Mouse (Mus musculus) adrenal gland, adult 8-10 months (tissue): ENCODE results near the gene Adat3. TPM values are rescaled to one million over a fixed set of nuclear protein-coding genes. Genes with fewer than 3 reads are reported as not detected.
"Not testable (repeated sequence)": the region's sequence is repeated elsewhere in the genome, so short reads cannot be mapped to it uniquely, and the experiment has no call there.

Source experiments
- DNase-seq: peaks from one replicate; pipeline ENCODE4 v3.0.0; 2022
- total RNA-seq, 4 experiments: library from RNA; stranded (reverse); gene quantifications; 2 replicates each; pipeline ENCODE4 v1.2.4; 2022

Gene Adat3
- total RNA-seq, 4 experiments from 2014 or later = 1.8 to 4.7 (median 2.9) TPM

DNA sequence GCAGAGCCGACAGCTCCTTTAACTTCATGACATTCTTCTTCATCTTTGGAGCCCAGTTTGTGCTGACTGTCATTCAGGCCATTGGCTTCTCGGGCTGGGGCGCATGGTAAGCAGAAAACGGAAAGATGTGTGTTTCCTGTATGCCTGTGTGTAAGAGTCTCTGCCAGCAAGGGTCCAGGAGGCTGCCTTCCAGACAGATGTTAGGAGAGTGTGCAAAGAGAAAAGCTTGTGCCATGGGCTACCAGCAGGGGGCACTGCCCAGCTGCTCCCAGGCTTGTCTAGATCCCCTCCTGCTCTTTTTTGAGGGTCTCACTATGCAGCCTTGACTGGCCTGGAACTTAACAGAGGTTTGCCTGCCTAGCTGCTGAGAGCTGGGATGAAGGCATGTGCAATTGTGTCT, 8.3 kb downstream of the Adat3 start:
- no peak for DNase-seq

DNA sequence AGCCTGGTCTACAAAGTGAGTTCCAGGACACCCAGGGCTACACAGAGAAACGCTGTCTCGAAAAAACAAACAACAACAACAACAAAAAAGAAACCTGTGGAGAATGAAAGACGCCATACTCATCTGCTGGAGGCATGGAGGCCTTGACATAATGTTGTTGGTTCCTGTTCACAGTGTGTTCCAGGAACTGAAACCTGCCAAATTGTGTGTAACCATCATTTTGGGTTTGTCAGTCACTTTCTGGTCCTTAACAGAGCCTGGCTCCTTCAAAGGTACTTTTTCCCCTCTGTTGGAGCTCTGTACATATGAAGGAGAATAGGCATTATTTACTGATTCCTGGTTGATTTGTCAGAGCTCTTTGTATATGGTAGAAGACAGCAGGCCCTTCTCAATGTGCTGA, 9.2 kb downstream of the Adat3 start:
- DNase-seq = no peak

DNA sequence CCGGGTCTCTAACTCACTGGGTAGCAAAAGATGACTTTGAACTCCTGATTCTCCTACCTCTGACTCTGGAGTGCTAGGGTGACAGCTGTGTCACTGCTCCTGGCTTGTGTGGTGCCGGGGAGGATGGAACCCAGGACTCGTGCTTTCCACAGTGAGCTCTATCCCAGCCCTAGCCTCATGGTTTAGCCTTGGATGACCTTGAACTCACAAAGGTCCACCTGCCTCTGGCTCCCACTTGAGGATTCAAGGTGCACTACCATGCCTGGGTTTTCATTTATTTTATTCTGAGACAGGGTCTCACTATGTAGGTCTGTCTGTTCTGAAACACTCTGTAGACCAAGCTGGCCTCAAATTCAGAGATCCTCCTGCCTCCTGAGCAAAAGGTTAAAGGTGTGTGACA, 11.1 kb downstream of the Adat3 start:
- no peak for DNase-seq

DNA sequence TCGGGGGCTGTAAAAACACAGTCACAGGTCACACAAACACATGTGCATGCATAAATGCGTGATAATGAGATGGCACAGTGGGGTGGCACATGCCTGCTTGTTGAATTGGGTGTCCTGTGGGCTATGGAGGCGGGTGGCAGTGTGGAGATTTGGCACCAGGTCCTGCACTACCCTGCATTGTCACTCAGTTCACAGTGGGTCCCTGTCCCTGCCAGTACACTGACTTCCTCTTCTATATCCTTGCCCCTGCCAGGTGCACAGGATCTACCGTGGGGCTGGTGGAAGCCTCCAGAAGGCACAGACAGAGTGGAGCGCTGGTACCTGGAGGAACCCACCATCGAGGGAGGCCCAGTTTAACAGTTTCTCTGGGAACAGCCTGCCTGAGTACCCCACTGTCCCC, 11.7 kb downstream of the Adat3 start:
- DNase-seq = no peak

DNA sequence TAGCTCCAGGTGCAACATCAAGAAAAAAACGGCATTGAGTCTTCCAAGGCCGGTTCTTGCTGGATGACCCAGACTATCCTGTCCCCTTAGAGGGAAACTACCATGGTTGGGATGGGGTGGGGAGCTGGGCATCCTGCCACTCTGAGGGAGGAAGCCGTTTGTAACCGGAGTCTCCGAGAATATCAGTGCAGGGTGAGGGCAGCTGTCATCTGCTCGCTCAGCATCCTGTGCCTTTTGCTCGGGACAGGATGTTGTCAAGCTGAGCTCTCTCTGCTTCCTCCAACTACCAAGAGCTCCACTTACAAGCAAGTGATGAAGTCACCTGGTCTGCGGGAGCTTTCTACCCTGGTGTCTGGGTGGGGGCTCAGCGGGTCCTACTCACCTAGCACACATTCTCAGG, 15.5 kb downstream of the Adat3 start:
- no peak for DNase-seq

DNA sequence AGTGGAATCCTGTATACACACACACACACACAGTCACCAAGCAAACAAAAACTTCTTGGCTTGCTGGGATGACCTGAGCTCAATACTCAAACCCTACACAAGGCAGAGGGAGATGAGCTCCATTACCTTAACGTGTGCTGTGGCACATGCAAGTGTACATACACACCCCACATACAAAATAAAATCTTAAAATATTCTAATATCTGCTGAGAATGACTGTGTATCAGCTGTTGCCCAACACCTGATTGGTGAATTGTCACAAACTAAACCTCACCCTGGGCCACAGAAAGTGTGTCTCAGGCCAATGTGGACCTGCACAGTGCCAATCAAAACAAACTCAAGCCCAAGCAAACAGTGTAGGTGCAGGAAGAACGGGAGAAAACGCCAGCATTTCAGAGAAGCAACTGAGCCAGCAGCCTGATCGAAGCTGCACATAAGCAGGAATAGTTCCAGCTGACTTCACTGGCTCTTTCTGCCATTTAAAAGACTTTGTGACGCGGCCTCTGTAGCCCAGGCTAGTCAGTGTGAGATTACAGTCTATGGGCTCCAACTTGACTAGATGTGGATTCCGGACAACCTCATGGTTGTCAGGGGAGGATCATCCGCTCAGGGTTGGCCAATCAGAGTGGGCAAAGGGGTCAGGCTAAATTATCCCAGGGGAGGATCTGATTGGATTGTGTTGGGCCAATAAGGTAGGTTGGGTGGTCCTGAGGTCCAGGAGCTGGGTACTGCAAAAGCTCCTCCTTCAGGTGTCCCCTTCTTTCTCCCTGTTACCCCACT, 17.0 kb downstream of the Adat3 start:
- DNase-seq = no peak

DNA sequence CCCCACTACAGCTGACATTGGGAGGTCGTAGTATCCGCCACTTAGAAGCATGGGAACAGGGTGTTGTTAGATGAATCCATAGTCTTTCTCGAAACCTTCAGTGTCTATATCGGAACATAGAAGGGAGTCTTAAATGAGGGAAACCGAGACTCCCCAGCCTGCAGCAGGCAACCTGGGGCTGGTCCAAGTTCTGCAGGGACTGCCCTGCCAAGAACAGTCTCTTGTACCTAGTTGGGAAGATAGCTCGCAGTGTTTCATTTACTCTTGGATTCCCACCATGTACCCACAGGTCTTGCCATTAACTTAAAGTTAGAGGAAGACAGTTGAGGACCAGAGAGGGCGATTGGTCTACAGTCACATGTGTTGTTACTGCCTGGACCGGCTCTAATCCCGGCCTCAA, 17.7 kb downstream of the Adat3 start:
- DNase-seq = no peak

DNA sequence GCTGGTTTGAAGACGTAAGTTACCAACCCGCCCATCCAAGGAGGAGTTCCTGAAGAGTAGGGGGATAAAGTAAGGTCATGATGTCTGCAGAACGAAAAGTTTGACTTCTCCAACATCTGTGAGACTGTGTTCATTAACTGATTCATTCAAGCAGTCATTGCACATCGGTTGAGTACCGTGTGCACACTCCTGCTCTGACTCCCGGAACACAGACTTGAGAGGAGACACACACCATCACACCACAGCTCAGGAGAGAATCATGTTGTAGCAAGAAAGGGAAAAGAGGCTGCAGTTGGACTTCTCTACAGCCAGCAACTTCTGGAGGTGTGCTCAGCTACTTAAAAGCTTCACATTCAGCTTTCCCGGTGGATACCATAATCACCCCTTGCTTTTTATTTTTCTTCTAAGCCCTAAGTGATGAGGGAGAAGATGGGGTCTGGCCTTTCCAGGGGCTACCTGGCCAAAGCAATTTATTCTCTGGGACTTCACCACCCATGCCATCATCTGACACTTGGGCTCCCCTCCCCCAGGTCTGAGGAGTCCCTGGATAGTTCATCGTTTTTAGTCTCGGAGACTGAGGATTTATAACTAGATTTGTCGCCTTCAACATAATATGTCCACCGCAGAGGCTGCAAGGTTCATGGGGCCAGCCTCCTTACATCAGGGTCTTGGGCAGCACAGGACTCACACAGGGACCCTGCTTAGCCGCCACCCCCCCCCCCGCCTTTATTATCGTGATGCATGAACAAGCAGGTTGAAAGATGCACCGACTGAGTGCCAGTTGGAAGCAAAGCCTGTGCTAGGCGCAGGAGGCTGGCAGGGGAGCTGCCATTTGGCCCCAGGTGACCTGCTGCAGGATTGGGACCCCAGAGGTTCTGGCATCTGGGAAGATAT, 18.4 kb downstream of the Adat3 start:
- DNase-seq = no peak

DNA sequence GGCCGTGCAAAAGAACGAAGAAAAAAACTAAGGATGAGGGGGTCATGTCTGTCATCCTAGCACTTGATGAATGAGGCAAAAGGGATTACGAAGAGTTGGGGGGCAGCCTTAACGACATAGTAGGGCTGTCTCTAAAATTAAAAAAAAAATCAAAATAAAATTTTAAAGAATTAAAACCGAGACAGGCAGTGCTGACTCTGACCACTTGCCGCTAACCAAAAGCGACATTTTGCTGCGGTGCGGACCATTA, 18.9 kb downstream of the Adat3 start:
- no peak for DNase-seq

DNA sequence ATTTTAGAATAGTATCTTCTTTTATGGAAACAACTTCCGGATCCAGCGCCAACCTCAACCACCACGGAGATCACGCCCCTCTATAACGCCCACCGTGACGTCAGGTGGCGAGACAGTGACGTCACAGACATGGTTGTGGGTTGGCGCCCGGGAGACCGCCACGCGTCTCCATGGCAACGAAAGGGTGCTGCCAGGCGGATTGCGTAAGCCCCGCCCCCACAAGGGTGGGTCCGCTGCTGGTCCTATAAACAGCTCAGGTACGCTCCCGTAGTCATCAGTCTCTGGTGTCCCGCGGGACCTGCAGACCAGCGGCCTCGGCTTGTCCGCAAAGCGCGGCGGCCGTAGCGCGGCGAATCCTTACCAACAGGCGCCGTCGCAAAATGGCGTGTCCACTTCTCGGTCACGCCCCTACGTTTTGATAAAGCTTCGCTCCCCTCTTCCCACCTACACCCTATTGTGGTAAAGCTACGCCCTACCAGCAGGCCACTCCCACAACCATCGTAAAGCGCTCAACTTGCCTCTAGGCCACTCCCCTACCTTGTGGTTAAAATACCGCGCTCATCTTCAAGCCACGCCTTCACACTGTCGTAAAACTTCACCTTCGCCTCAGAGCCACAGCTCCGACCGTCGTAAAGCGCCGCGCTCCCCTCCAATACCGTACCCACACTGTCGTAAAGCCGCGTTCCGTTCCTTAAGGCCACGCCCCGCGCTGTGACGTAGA, 19.4 kb downstream of the Adat3 start:
- DNase-seq = peak; percentile 99

DNA sequence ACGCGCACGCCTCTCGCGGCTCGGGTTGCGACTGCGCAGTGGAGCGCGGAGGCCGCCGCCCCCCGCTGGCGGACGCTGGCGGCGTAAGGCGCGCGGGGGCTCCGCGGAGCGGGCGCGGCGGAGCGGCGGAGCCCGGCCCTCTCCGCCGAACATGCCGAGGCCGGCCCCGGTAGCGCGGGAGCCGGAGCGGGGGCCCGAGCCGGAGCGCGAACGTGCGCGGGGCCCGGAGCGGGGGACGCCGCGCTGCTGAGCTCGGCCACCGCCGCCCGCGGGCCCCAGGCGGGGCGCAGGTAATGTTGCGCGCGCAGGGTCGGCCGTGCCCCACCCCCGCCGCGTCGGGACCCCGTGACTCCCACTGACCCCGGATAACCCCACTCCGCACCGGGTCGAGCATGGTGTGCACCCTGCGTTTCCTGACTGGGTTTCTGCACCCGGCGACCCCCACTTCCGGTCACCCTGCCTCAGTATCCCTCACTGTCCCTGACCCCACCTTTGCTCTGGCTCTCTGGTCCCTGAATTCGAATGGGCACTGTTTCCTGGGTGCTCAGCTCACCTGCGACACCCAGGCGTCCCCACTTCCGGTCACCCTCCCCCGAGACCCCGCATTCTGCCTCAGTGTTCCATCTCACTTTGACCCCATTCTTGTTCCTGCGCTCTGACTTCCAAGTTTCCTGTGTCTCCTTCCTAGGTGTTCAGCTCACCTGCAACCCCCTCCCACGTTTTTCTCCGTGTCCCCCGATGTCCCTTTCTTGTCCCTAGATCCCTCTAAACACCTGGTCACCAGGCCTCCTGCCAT, 20.2 kb downstream of the Adat3 start, which contains the start of gene Csnk1g2:
Gene Csnk1g2 (plus strand): TSS at position 178 of the 796 bp plus-strand sequence.
- peak; percentile 62 for DNase-seq

DNA sequence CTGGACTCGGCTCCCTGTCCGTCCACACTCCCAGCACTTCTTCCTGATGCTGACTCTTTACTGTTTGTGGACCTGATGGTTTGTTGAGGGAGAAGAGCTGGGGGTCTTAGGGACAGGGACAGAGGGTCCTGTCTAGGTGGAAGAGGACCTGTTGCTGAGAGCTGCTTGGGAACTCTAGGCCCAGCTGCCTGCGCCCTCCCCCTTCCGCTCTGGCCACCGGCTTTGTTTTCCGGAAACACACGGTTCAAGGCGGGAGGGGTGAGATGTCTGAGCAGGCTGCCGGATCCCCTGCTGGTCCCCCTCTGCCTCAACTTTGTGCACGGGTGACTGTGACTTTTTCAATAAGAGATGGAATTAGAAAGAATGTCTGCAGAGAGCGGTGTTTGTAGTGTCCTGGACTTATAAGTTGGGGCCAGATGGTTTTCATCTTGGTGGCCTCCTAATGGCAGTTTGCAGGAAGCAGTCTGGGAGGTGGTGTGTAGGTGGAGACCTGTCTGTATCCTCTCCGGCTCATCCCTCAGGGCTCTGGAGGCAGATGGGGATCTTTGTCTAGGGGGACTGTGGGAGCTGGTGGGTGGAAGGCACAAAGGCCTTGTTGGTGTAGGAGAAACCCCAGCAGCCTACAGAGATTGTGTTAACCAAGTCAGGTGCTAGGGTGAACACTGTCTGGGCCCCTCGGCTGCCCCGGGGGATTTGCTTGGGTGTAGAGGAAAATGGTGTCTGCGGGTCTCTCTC, 20.9 kb downstream of the Adat3 start:
- peak; percentile 58 for DNase-seq

DNA sequence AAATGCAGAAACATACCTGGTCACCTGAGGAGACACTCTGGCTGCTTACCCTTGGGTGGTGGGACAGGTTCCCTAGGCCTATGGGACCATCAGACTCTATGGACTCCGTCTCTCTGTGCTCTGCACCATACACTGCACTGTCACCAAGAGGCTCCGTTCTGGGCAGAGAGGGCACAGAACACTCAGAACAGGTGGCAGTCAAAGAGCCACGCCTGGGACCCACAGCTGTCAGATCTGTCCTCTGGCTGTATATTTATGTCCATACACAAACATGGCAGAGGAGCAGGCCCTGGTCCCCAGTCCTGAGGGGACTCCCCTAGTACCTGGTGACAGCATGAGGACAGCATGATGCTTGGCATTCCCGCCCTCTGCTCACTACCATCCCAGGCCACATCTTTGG, 23.1 kb downstream of the Adat3 start:
- no peak for DNase-seq

DNA sequence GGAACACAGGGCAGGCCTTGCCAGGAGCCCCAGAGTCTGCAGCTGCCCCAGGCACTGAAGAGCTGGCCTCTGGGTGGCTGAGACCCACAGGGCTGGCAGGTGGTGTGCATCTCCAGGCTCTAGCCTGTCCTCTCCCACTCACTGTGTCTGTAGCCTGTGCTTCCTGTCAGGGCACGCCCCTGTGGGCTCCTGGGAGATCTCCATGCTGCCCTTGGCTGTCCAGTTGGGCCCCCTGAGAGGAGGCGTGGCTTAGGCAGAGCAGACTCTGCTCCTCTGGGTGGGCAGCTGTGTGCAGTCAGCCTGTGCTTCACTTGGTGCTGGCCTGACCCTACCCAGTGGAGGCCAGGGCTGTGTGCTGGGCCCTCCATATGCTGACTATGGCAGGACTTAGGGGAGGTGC, 25.0 kb downstream of the Adat3 start:
- no peak for DNase-seq

DNA sequence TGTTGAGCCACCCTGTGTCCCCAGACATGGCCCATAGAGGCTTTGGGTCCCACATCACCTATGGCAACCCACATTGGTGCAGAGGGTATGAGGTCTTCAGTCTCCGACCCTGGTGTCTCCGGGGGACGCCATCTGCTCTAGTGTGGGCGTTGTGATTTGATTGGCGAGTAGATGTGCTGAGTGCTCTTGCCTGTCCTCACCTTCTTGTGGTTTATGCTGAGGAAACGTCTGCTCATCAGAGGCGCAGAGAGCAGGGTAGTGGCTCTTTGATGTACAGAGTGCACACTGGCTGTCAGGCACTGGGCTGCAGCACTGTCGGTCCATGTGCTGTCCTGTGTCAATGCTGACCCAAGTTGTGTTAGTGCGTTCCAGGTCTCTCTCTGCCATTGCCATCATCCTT, 26.2 kb downstream of the Adat3 start:
- no peak for DNase-seq

DNA sequence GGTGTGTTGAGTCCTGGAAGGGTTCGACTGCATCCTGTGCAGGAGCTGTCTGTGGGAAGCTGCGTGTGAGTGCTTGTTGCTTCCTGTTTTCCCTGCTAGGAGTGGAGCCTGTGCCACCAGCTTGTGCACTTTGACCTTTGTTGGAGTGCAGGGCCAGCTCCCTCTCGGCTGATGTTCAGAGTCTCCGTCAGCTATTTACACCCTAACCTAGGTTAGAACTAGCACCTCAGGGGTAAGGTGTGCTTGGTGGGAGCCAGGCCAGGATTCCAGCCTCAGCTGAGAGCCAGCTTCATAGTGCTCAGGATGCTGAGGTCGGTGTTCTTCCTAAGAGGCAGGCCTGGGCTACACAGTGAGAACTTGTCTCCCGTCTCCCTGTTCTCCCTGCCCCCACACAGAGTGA, 32.7 kb downstream of the Adat3 start:
- DNase-seq = no peak

DNA sequence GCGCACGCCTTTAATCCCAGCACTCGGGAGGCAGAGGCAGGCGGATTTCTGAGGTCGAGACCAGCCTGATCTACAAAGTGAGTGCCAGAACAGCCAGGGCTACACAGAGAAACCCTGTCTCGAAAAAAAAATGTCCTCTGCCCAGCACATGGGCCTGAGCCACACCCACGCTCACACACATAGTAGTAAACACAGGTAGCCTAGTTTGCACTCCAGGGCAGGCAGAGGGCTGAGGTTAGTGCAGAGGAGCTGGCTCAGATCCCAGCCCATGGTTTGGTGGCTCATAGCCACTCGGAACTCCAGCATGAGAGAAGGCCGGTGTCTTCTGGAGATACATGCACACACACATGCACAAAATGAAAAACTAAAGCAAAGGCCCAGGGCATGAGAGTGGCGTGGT, 44.3 kb downstream of the Adat3 start:
- DNase-seq = no peak

DNA sequence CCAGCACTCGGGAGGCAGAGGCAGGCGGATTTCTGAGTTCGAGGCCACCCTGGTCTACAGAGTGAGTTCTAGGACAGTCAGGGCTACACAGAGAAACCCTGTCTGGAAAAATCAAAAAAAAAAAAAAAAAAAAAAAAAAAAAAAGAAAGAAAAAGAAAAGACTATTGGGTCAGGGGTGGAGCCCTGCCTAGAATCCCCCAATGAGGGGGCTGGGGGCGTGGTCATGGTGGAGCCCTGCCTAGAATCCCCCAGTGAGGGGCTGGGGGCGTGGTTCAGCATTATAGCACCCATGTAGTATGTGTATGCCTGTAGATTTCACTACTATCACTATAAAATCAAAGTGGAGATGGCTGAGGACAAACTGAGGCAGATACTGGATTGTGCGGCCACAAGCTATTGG, 47.2 kb downstream of the Adat3 start:
- DNase-seq = not testable (repeated sequence)

DNA sequence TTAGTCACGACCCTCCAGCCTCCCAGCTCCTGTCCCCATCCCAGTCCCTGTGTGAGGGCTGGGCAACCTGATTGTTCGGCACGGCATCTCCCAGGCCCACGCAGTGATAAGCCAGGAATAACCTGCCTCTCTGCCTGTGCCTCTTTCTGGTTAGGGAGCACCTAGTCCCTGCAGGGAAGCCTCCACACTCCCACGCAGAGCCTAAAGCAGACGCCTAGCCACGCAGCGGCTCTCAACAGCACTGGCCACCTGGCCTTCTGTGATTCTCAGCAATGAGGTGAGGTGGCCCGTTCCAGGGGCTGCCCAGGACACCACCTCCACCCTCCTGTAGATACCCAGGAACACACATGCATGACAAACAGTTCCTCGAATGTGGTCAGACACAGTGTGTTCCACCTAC, 47.7 kb downstream of the Adat3 start:
- DNase-seq = no peak

DNA sequence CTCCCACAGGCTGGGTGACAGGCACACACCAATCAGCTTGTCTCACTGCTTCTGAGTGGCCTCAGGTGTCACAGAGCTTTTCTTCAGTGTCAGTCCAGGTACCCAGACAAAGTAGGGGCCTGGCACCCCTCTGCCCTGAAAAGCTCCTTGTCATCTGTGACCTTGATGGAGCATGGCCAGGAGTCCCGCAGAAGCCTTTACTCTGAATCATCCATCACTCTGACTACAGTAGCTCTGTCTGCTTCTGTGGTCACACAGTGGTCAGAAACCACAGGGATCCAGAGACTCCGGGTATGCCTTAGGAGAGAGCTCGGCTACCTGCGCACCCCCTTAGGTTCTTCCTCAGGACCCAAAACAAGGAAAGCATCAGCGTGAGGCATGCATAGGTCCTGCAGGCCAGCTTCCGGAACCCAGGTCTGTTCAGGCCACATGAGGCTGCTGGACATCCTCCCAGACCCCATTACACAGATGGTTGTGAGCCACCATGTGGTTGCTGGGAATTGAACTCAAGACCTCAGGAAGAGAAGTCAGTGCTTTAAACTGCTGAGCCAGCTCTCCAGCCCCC, 50.6 kb downstream of the Adat3 start:
- DNase-seq = no peak

DNA sequence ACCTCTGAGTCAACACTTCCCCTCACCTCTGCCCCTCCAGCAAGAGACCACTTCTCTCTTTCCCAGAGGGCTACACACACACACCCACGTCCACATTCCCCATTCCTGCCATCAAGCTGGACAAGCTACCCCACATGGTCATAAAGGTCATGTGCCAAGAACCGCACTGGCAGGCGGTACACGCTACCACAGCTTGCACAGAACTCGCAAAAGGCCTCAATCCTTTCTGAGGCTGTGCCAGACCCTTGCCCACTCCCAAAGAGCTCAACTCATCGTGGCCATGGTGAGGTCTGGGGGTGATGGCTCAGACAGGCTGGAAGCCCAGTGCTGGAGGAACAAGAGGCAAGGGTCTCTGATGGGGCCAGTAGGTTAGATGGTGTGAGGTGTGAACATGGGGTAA, 52.2 kb downstream of the Adat3 start:
- DNase-seq = no peak
